Mouse (Mus musculus): ENCODE data around the gene Nr1i3.

DNA sequence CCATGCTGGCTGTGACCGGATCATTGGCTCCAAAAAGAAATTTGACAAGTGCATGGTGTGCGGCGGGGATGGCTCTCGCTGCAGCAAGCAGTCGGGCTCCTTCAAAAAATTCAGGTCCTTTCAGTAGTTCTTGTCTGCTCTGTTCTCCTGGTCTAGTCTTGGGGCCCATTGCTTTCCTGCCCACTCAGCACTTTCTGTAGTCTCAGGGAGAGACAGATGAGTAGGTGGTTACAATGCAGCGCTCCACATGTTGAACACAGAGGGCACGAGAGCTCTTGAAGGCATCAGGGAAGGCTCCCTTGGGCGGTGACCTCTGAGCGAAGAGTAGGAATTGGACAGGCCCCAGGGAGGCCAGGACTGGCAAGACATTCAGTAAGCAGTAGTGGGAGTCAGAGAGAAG is 44.0 kb downstream of the Nr1i3 start:
- TF ChIP-seq CTCF (IDR thresholded peaks at IDR 0.05; ENCODE audit: control insufficient read depth, insufficient read depth, insufficient replicate concordance, low read depth, low read length) (no peak), POLR2A (IDR thresholded peaks at IDR 0.05; ENCODE audit: control insufficient read depth, low read depth, low read length) (no peak)
